Mouse (Mus musculus) heart, embryonic 15.5 days (tissue): Measurements from ENCODE around the gene Dapp1. TPM values are rescaled to one million over a fixed set of nuclear protein-coding genes. Genes with fewer than 3 reads are reported as not detected.
A peak's percentile ranks its signal among the peaks of the same experiment; 100 is the strongest.

Source experiments
- ATAC-seq: fragments of 200-750 bp; cut with Nextera tagmentation; replicated peaks from 2 replicates; pipeline ENCODE4 v1.8.0; 2017; ENCODE audit warnings: low read depth, moderate TSS enrichment; ENCODE audit not compliant: insufficient number of reproducible peaks, insufficient read depth, low FRiP score
- H3K27ac ChIP-seq: fragments of 300-500 bp; sonication (generic); 2 replicates; pipeline ENCODE4 v1.5.1; 2015; ENCODE audit warnings: mild to moderate bottlenecking, inconsistent platforms
- H3K27me3 ChIP-seq: fragments of 300-500 bp; sonication (generic); 2 replicates; pipeline ENCODE4 v1.6.1; 2015; ENCODE audit warnings: inconsistent platforms
- H3K36me3 ChIP-seq: fragments of 300-500 bp; sonication (generic); 2 replicates; pipeline ENCODE4 v1.6.1; 2015; ENCODE audit warnings: mild to moderate bottlenecking, inconsistent platforms
- H3K4me1 ChIP-seq: fragments of 300-500 bp; sonication (generic); replicated peaks from 2 replicates; pipeline ENCODE4 v1.6.1; 2015; ENCODE audit warnings: inconsistent platforms
- H3K4me2 ChIP-seq: fragments of 300-500 bp; sonication (generic); 2 replicates; pipeline ENCODE4 v1.6.1; 2015; ENCODE audit warnings: inconsistent platforms, mild to moderate bottlenecking, moderate library complexity
- H3K4me3 ChIP-seq: fragments of 300-500 bp; sonication (generic); 2 replicates; pipeline ENCODE4 v1.5.1; 2015; ENCODE audit warnings: mild to moderate bottlenecking, inconsistent platforms
- H3K9ac ChIP-seq: fragments of 300-500 bp; sonication (generic); 2 replicates; pipeline ENCODE4 v1.6.1; 2015; ENCODE audit warnings: mild to moderate bottlenecking, inconsistent platforms
- H3K9me3 ChIP-seq: fragments of 300-500 bp; sonication (generic); replicated peaks from 2 replicates; pipeline ENCODE4 v1.6.1; 2016; ENCODE audit warnings: inconsistent platforms
- WGBS: fragments of 180-500 bp; shearing (Covaris S2); methylation state at CpG from one replicate; pipeline ENCODE4 v1.1.7; 2015; ENCODE audit warnings: mixed read lengths; 5-methylcytosine and 5-hydroxymethylcytosine counted together
- polyA plus RNA-seq: library from polyadenylated mRNA; unstranded; fragments of >200 nt; fragmentation: Nextera tagmentation; extraction: Ambion mirVana; gene quantifications from 2 replicates; pipeline ENCODE4 v1.2.1, GENCODE M21; 2015

Dapp1 gene
- polyA plus RNA-seq, 1 experiment from 2014 or later: 18.4 TPM

DNA sequence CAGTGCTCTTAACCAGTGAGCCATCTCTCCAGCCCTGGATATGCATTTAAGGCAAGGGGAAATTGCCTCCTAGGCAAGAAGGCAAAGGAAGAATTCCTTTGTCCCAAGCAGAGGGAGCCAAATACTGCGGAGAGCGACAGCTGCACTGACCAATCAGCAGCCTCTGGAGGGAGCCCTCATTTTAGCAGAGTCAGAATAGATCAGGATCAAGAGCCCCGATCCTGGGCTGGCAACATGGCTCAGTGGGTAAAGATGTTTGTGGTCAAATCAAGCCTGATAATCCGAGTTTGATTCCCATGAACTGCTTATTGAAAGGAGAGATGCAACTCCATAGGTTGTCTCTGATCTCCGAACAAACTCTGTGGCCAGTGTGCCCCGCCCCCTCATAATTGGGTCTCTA lies 42.7 kb downstream of the Dapp1 start:
- Histone ChIP-seq H3K9ac (no peak overlapping the region), H3K4me2 (peak overlapping the region; percentile 37), H3K27ac (no peak overlapping the region), H3K4me1 (peaks cover 17% of the 10 kb centered on the region), H3K9me3 (no peaks in the 10 kb centered on the region), H3K4me3 (peak overlapping the region; percentile 30; the same call in 1 of the 2 replicates), H3K36me3 (peaks cover 6% of the 10 kb centered on the region; the same call in 1 of the 2 replicates), H3K27me3 (no peaks in the 10 kb centered on the region)
- peak; percentile 33 for ATAC-seq
- WGBS: 38% methylated on average over 6 of the region's 6 CpGs

DNA sequence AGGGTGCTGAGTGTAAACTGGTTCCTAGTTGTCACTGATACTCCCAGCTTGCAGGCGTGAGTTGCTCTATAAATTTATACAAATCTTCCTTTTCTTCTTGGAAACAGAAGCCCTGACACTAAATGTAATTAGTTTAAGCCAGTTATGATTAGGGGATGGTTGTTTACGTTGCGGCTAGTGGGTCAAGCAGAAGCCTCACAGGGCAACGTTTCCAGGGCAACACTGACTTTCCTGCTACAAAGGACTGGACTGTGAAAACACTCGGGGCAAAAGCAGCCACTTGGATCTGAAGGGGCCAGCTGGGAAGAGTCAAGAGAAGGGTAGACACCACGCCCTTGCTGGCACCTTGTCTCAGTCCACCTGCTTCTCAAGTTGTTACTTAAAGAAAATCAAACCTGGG lies 44.8 kb downstream of the Dapp1 start:
- Histone ChIP-seq H3K4me3 (no peak overlapping the region), H3K36me3 (peaks cover 13% of the 10 kb centered on the region; the same call in 1 of the 2 replicates), H3K9me3 (no peaks in the 10 kb centered on the region), H3K27me3 (no peaks in the 10 kb centered on the region), H3K27ac (no peak overlapping the region), H3K4me1 (peaks cover 17% of the 10 kb centered on the region), H3K9ac (no peak overlapping the region), H3K4me2 (no peak overlapping the region)
- WGBS: 53% methylated on average over 6 of the region's 6 CpGs
- ATAC-seq: no peak

DNA sequence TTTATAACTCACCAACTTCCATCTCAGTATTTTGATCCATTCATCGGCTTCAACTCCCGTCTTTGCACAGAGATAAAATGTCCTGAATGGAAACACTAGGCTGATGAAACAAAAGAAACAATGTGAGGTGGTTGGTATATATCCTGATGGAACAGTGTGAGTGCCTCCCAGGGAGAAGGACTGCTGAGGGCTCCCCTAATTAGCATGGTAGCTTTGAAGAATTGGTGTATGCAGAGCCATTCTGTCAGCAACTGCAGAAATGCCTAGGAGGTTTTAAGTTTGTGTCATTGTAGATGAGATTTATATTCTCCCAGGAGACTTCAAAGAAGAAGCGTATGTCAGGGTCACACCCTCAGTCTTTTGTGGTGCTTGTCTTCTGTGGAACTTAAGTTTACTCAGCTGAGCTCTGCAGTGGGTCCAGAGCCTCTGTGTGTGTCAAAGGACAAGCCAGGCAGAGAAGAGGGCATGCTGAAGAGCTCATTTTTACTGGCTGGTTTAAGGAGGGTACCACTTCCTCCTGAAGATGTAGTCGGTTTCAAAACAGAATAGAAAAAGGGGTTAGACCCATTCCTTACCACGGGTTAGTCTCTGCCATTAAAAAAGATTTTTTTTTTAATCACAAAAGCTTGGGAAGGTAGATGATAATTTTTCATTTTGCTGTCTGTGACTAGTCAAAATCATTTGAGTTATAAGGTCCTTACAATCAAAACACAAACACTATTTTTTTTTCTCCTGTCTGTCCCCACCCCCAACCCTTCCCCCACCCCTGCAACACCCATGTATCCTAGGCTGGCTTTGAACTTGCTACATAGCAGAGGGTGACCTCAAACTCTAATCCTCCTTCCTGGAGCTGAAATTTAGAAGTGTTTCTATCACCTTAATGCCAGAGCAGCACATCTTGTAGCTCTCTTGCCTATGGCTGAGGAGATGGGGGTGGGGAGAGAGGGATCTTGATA lies 45.5 kb downstream of the Dapp1 start:
- Histone ChIP-seq H3K27ac (no peak overlapping the region), H3K36me3 (peaks cover 19% of the 10 kb centered on the region; the same call in 1 of the 2 replicates), H3K4me1 (peaks cover 12% of the 10 kb centered on the region), H3K4me3 (no peak overlapping the region), H3K4me2 (no peak overlapping the region), H3K27me3 (no peaks in the 10 kb centered on the region), H3K9ac (no peak overlapping the region), H3K9me3 (no peaks in the 10 kb centered on the region)
- ATAC-seq: no peak
- 64% methylated on average over 5 of the region's 5 CpGs for WGBS

DNA sequence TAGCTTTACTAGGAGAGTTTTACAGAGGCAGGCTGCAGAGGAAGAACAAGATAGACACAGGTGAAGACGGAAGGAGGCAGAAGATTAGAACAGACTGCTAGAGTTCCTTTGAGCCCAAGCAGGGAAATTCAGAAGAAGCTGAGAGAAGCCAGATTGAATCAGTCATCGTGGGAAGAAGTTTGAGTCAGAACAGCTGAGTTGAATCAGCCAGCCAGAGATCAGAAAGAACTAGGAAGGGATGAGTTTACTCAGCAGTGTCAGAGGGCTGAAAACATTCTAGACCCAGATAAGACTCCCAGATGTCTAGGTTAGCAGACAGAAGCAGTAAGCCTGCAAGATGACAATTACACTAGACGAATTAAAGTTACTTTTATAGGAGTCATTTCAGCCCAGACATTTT lies 47.4 kb downstream of the Dapp1 start:
- Histone ChIP-seq H3K4me3 (no peak overlapping the region), H3K4me2 (no peak overlapping the region), H3K27me3 (no peaks in the 10 kb centered on the region), H3K27ac (no peak overlapping the region), H3K9me3 (no peaks in the 10 kb centered on the region), H3K36me3 (peaks cover 35% of the 10 kb centered on the region), H3K9ac (no peak overlapping the region), H3K4me1 (peaks cover 3% of the 10 kb centered on the region)
- 57% methylated on average over 3 of the region's 3 CpGs for WGBS
- no peak for ATAC-seq

DNA sequence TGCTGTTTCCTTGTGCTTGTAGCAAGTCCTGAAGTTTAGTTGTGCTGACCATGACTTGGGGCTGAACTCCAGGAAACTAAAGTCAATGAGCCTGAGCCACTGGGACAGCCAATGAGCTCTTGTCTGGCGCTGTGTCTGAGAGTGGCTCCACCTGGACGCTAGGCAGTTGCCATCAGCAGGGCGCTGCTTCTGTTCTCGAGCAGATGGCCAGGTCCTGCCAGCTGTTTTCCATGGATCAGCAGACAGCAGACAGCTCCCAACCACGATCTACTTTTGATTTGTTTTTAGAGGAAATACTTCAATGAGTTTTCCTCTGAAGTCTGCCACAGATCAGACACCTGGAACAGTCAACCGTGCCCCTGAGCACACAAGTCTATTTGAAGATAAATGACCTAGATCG lies 48.6 kb downstream of the Dapp1 start:
- 63% methylated on average over 7 of the region's 7 CpGs for WGBS
- ATAC-seq: no peak

DNA sequence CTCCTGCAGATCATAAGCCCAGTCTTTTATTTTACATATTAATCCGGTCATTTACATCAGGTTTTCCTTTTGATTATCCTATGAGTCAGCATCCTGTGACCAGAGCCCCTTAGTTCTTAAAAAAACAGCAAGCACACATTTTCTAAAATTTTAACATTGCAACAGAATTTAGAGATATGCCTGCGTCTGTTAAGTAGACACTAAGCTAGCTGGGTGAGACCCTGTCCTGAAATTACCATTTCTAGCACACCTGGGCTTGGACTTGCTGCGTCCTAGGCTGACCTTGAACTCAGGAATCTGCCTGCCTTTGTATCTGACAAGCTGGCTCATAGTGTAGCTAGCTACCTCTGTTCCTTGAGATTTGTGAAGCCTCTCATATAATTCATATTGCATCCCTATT lies 51.4 kb downstream of the Dapp1 start:
- no peak overlapping the region for H3K4me3 ChIP-seq
- no peaks in the 10 kb centered on the region for H3K9me3 ChIP-seq
- H3K27ac ChIP-seq: no peak overlapping the region
- H3K27me3 ChIP-seq: no peaks in the 10 kb centered on the region
- 89% methylated on average over 3 of the region's 3 CpGs for WGBS
- no peak overlapping the region for H3K9ac ChIP-seq
- H3K4me1 ChIP-seq: no peaks in the 10 kb centered on the region
- H3K36me3 ChIP-seq: peaks cover 61% of the 10 kb centered on the region
- no peak overlapping the region for H3K4me2 ChIP-seq
- no peak for ATAC-seq

More for the DNA sequence above, 48.6 kb downstream of the Dapp1 start:
- peaks cover 40% of the 10 kb centered on the region for H3K36me3 ChIP-seq
- H3K27ac ChIP-seq: no peak overlapping the region
- no peak overlapping the region for H3K4me2 ChIP-seq
- no peak overlapping the region for H3K4me3 ChIP-seq
- H3K27me3 ChIP-seq: no peaks in the 10 kb centered on the region
- H3K9ac ChIP-seq: no peak overlapping the region
- no peaks in the 10 kb centered on the region for H3K4me1 ChIP-seq
- H3K9me3 ChIP-seq: no peaks in the 10 kb centered on the region

DNA sequence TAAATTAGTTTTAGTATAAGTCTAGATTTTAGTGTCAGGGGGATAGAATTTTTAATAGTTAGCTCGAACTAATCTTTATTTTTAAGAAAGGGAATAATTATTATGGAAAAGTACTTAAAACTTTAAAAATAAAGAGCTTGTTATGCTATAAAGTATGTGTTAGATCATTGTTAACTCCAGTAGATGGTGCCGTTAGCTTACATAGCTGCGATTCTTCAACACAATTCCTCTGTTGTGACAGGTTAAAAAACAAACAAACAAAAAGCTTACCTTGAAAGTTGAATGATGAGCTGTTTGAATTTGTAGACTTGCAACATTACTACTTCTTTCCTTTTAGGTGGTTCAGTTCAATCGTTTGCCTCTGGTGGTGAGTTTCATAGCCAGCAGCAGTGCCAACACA lies 54.3 kb downstream of the Dapp1 start:
- no peak for ATAC-seq
- H3K4me3 ChIP-seq: no peak overlapping the region
- H3K36me3 ChIP-seq: peaks cover 61% of the 10 kb centered on the region
- H3K9ac ChIP-seq: no peak overlapping the region
- no peaks in the 10 kb centered on the region for H3K27me3 ChIP-seq
- no peak overlapping the region for H3K4me2 ChIP-seq
- H3K4me1 ChIP-seq: no peaks in the 10 kb centered on the region
- no peaks in the 10 kb centered on the region for H3K9me3 ChIP-seq
- no peak overlapping the region for H3K27ac ChIP-seq
- 82% methylated on average over 4 of the region's 4 CpGs for WGBS

DNA sequence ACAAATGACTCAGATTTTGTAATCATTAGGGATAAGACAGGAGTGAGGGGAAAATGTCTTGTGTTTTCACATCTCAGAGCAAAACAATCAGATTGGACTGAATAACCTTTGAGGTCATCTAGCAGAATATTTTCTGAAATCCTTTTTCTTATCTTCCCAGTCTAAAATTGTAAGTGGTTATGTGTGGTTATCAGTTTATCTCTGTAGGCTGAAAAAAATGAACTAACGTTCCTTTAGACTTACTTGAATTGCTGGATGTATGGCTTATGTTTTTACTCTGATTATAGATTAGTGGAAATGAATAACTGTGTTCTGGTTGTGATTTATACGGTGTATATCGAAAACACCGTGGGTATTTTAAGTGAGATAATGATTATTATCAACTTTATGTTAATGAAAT lies 60.8 kb downstream of the Dapp1 start:
- H3K4me2 ChIP-seq: no peak overlapping the region
- WGBS: 89% methylated on average over 4 of the region's 4 CpGs
- no peak overlapping the region for H3K4me3 ChIP-seq
- H3K27me3 ChIP-seq: no peaks in the 10 kb centered on the region
- H3K9me3 ChIP-seq: no peaks in the 10 kb centered on the region
- no peak overlapping the region for H3K9ac ChIP-seq
- peaks cover 24% of the 10 kb centered on the region for H3K36me3 ChIP-seq
- H3K27ac ChIP-seq: no peak overlapping the region
- no peak for ATAC-seq
- peaks cover 17% of the 10 kb centered on the region for H3K4me1 ChIP-seq

DNA sequence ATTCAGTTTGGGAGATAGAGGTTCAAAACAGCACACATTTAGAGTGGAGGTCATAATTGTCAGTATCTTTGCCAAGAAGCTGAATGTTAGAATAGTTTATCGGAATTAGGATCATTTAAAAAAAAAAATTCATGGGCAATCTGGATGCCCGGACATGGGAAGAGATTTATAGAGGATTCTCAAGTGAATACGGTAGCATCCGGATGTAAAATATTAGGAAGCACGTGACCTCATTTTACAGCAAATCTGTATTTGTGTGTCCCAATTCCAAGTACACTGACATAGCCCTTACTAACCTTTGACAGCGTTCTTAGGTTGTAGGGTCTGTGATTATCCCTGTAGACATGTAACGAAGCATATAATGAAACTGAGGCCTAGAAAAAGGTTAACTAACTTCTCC lies 61.9 kb downstream of the Dapp1 start:
- H3K27ac ChIP-seq: peak overlapping the region; percentile 86
- ATAC-seq: no peak
- peaks cover 17% of the 10 kb centered on the region for H3K4me1 ChIP-seq

DNA sequence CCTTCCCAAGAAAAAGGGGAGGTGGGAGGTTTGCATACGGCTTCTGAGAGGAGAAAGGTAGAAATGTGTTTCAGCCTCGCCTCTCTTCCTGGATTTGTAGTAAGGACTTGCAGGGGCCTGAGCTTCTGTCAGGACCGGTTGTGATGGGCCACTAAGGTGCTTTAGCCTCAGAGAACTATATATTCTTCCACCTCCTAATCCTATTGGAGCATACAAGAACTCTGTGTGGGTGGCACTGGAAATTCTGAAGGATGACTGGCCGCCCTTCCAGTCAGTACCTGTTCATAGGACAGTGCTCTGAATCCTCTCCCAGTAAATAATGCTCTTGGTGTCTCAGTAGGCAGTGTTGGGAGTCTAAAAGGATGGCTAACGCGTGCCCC lies 62.4 kb downstream of the Dapp1 start:
- Histone ChIP-seq H3K4me2 (peak overlapping the region; percentile 79), H3K9me3 (no peaks in the 10 kb centered on the region), H3K9ac (peak overlapping the region; percentile 88), H3K27me3 (no peaks in the 10 kb centered on the region), H3K36me3 (peaks cover 16% of the 10 kb centered on the region; the same call in 1 of the 2 replicates), H3K4me3 (peak overlapping the region; percentile 99), H3K4me1 (peaks cover 17% of the 10 kb centered on the region), H3K27ac (peak overlapping the region; percentile 86)
- peak; percentile 48; the same call in 1 of the 2 replicates for ATAC-seq
- WGBS: 12% methylated on average over 6 of the region's 6 CpGs

More for the DNA sequence above, 61.9 kb downstream of the Dapp1 start:
- peak overlapping the region; percentile 79 for H3K4me2 ChIP-seq
- H3K9ac ChIP-seq: peak overlapping the region; percentile 88
- no peaks in the 10 kb centered on the region for H3K27me3 ChIP-seq
- peaks cover 16% of the 10 kb centered on the region; the same call in 1 of the 2 replicates for H3K36me3 ChIP-seq
- H3K4me3 ChIP-seq: peak overlapping the region; percentile 99
- H3K9me3 ChIP-seq: no peaks in the 10 kb centered on the region
- 91% methylated on average over 7 of the region's 7 CpGs for WGBS

DNA sequence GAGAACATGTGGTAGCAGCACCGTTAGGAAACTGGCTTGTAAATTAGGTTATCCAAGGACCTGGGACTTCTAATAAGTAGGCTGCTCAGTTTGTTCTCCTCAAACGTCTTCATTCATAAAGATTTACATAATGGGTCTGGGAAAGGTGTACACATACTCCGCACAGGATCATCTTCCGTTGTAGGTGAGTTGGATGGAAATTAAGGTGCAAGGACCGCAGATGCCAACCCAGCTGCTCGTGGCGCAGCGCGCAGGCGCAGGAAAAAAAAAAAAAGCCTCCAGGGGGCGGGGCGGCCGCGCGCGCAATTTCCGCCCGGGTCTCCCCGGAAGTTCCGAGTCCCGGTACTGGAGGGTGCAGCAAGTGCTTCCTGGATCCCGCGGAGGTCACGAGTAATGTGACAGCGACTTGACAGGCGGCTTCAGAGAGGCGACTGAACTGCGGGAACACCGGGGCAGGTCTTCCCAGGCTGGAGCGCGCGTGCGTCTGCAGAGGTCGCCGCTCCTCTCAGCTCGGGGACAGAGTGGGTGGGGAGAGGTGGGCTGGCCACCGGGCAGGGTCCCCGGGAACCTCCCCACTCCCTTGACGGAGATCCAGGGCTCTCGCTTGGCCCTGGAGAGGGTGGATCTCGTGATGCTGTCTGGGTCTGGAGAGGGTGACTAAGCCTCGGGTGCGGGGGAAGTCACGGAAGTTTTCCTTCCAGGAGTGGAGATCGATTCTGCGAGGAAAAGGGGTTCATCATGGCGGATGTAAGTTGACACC lies 63.0 kb downstream of the Dapp1 start, which contains the start of gene Lamtor3:
TSS of gene Lamtor3 (plus strand) at position 335 of the 760 bp plus-strand sequence.
- Histone ChIP-seq H3K27me3 (no peaks in the 10 kb centered on the region), H3K27ac (peak within 1 kb of the TSS; percentile 86), H3K9me3 (no peaks in the 10 kb centered on the region), H3K9ac (peak within 1 kb of the TSS; percentile 88), H3K36me3 (peaks cover 16% of the 10 kb centered on the region; the same call in 1 of the 2 replicates), H3K4me2 (peak within 1 kb of the TSS; percentile 79), H3K4me1 (peaks cover 17% of the 10 kb centered on the region), H3K4me3 (peak within 1 kb of the TSS; percentile 99)
- WGBS: under 1% methylated on average over 47 of the region's 47 CpGs
- ATAC-seq: peak; percentile 88
